Mouse (Mus musculus) cerebellum, adult 2 months (tissue): ENCODE measurements at regions not wholly inside any gene's neighbourhood (a gene's known extent, or its start where the extent isn't known, plus 50 kb on each side); places are given as distances from the start of the nearest gene placed in this dataset.

Experiments used
- CTCF ChIP-seq: fragments of 200-500 bp; IDR thresholded peaks from 2 replicates; pipeline ENCODE4 v1.5.1; 2011; ENCODE audit warnings: low read depth, mild to moderate bottlenecking, control low read depth, low read length, moderate library complexity, borderline replicate concordance; ENCODE audit not compliant: insufficient read depth
- POLR2A ChIP-seq: fragments of 200-500 bp; IDR thresholded peaks from 2 replicates; pipeline ENCODE4 v1.6.1; 2011; ENCODE audit warnings: low read length, control low read depth, borderline replicate concordance; ENCODE audit not compliant: insufficient read depth

GRCm38 (mm10) chr14:105830701-105831100 is 65.9 kb downstream of the Spry2 start:
- TF ChIP-seq CTCF, result no peak
- TF ChIP-seq POLR2A, result no peak
